Mouse (Mus musculus) CH12.LX (cell line): ENCODE results near the gene Hs3st3a1. TPM values are rescaled to one million over a fixed set of nuclear protein-coding genes. Genes with fewer than 3 reads are reported as not detected.

Experiments
- DNase-seq: peaks from one replicate; pipeline ENCODE4 v3.0.0-alpha.2; 2013; ENCODE audit errors: extremely low read depth
- H3K27ac ChIP-seq: 2 replicates; pipeline ENCODE4 v1.5.1; 2012; ENCODE audit warnings: low read depth, mild to moderate bottlenecking, control low read depth, moderate library complexity; ENCODE audit not compliant: insufficient read depth
- H3K27me3 ChIP-seq: replicated peaks from 2 replicates; pipeline ENCODE3; 2012; ENCODE audit warnings: inconsistent platforms
- H3K36me3 ChIP-seq, 2 experiments: replicated peaks in 1 of 2; 2 replicates each; pipeline versions ENCODE3 to v1.6.1; 2012; ENCODE audit warnings: inconsistent platforms in 1 of 2, low read length in 1 of 2, mild to moderate bottlenecking in 1 of 2, mixed read lengths in 1 of 2, moderate library complexity in 1 of 2; ENCODE audit not compliant: control insufficient read depth in 1 of 2, insufficient read depth in 1 of 2
- H3K4me1 ChIP-seq, 2 experiments: 2 replicates each; pipeline ENCODE4 v1.6.1; 2012; ENCODE audit warnings: inconsistent platforms in 1 of 2, moderate library complexity in 1 of 2; ENCODE audit not compliant: insufficient read depth in 2 of 2, control insufficient read depth in 1 of 2
- H3K4me2 ChIP-seq: 2 replicates; pipeline ENCODE4 v1.6.1; 2012; ENCODE audit warnings: low read depth, mild to moderate bottlenecking, control low read depth; ENCODE audit not compliant: poor library complexity, insufficient read depth, severe bottlenecking
- H3K4me3 ChIP-seq, 3 experiments: fragments of 150-350 bp in 1 of 3; sonication (generic) in 1 of 3; replicated peaks in 1 of 3; 2 replicates each; pipeline versions ENCODE3 to v1.5.1; 2011 to 2012; ENCODE audit warnings: low read depth in 2 of 3, low read length in 2 of 3, mild to moderate bottlenecking in 2 of 3, moderate library complexity in 2 of 3, control low read depth in 1 of 3, improper control_type of control experiment in 1 of 3, inconsistent platforms in 1 of 3, mixed read lengths in 1 of 3; ENCODE audit not compliant: poor library complexity in 1 of 3
- H3K79me2 ChIP-seq: replicated peaks from 2 replicates; pipeline ENCODE4 v1.6.1; 2012; ENCODE audit warnings: mild to moderate bottlenecking, moderate library complexity; ENCODE audit not compliant: control insufficient read depth, poor library complexity, insufficient read depth, severe bottlenecking; ENCODE audit errors: extremely low read depth
- H3K9ac ChIP-seq: 2 replicates; pipeline ENCODE4 v1.6.1; 2012; ENCODE audit warnings: low read depth, mild to moderate bottlenecking, control low read depth, moderate library complexity; ENCODE audit not compliant: insufficient read depth
- H3K9me3 ChIP-seq: replicated peaks from 2 replicates; pipeline ENCODE3; 2012; ENCODE audit warnings: low read length, inconsistent platforms, mixed read lengths
- BHLHE40 ChIP-seq: IDR thresholded peaks from 2 replicates; pipeline ENCODE4 v1.6.1; 2011; ENCODE audit warnings: mild to moderate bottlenecking, low read depth, low read length, improper control_type of control experiment
- CHD1 ChIP-seq: IDR thresholded peaks from 2 replicates; pipeline ENCODE4 v1.6.1; 2012; ENCODE audit warnings: low read depth, low read length, improper control_type of control experiment, inconsistent platforms
- E2F4 ChIP-seq: IDR thresholded peaks from 2 replicates; pipeline ENCODE4 v1.6.1; 2011; ENCODE audit warnings: low read depth, low read length, improper control_type of control experiment; ENCODE audit not compliant: insufficient replicate concordance
- ETS1 ChIP-seq: conservative IDR thresholded peaks from 2 replicates; pipeline ENCODE4 v1.6.1; 2012; ENCODE audit warnings: low read depth, mild to moderate bottlenecking, inconsistent platforms, low read length, improper control_type of control experiment, moderate library complexity
- GABPA ChIP-seq: IDR thresholded peaks from 2 replicates; pipeline ENCODE4 v1.6.1; 2012; ENCODE audit warnings: low read depth, low read length, improper control_type of control experiment, inconsistent platforms; ENCODE audit not compliant: insufficient replicate concordance
- JUN ChIP-seq: IDR thresholded peaks from 2 replicates; pipeline ENCODE4 v1.6.1; 2011; ENCODE audit warnings: low read depth, mild to moderate bottlenecking, low read length, improper control_type of control experiment, moderate library complexity; ENCODE audit not compliant: insufficient read depth
- JUND ChIP-seq: conservative IDR thresholded peaks from 2 replicates; pipeline ENCODE4 v1.6.1; 2011; ENCODE audit warnings: low read depth, low read length, improper control_type of control experiment
- KAT2A ChIP-seq: IDR thresholded peaks from 2 replicates; pipeline ENCODE4 v1.6.1; 2012; ENCODE audit warnings: low read length, improper control_type of control experiment, inconsistent platforms; ENCODE audit not compliant: insufficient replicate concordance
- MAX ChIP-seq: IDR thresholded peaks from 2 replicates; pipeline ENCODE4 v1.6.1; 2011; ENCODE audit warnings: low read length, improper control_type of control experiment
- MEF2A ChIP-seq: IDR thresholded peaks from 2 replicates; pipeline ENCODE4 v1.6.1; 2014; ENCODE audit warnings: low read depth, mild to moderate bottlenecking, inconsistent platforms, low read length, improper control_type of control experiment, borderline replicate concordance
- MYC ChIP-seq: IDR thresholded peaks from 2 replicates; pipeline ENCODE4 v1.6.1; 2011; ENCODE audit warnings: low read depth, mild to moderate bottlenecking, improper control_type of control experiment, low read length
- NELFE ChIP-seq: IDR thresholded peaks from 2 replicates; pipeline ENCODE4 v1.6.1; 2011; ENCODE audit warnings: low read depth, low read length, improper control_type of control experiment
- NRF1 ChIP-seq: IDR thresholded peaks from 2 replicates; pipeline ENCODE4 v1.6.1; 2014; ENCODE audit warnings: low read depth, mild to moderate bottlenecking, inconsistent platforms, low read length, improper control_type of control experiment, moderate library complexity
- PAX5 ChIP-seq: IDR thresholded peaks from 2 replicates; pipeline ENCODE4 v1.6.1; 2012; ENCODE audit warnings: low read length, inconsistent platforms, mixed read lengths
- SIN3A ChIP-seq: IDR thresholded peaks from 2 replicates; pipeline ENCODE4 v1.6.1; 2012; ENCODE audit warnings: low read length, improper control_type of control experiment, inconsistent platforms
- SMC3 ChIP-seq: IDR thresholded peaks from 2 replicates; pipeline ENCODE4 v1.6.1; 2011; ENCODE audit warnings: low read depth, low read length, improper control_type of control experiment
- TCF12 ChIP-seq: IDR thresholded peaks from 2 replicates; pipeline ENCODE4 v1.6.1; 2014; ENCODE audit warnings: low read depth, mild to moderate bottlenecking, inconsistent platforms, low read length, improper control_type of control experiment
- UBTF ChIP-seq: IDR thresholded peaks from 2 replicates; pipeline ENCODE4 v1.6.1; 2012; ENCODE audit warnings: low read depth, mild to moderate bottlenecking, inconsistent platforms, low read length, improper control_type of control experiment, moderate library complexity
- ZKSCAN1 ChIP-seq: IDR thresholded peaks from 2 replicates; pipeline ENCODE4 v1.6.1; 2012; ENCODE audit warnings: low read depth, inconsistent platforms, low read length, improper control_type of control experiment, borderline replicate concordance
- ZMIZ1 ChIP-seq: IDR thresholded peaks from 2 replicates; pipeline ENCODE4 v1.6.1; 2012; ENCODE audit warnings: low read depth, mild to moderate bottlenecking, inconsistent platforms, low read length, improper control_type of control experiment
- dilution Hi-C: fragments of 300-500 bp; cut with MboI; formaldehyde crosslinking; loops from 2 replicates; pipeline ENCODE4 v1.14.3; 2020; ENCODE audit warnings: low sequenced_read_pairs; ENCODE audit not compliant: extremely low pct_unique_long_range_greater_than_20kb, extremely low pct_ligation_motif_present
- in situ Hi-C: fragments of 300-500 bp; cut with MboI; formaldehyde crosslinking; loops from 3 replicates; pipeline ENCODE4 v1.14.3; 2019; ENCODE audit warnings: low sequenced_read_pairs, low pct_ligation_motif_present, low pct_unique_long_range_greater_than_20kb, mixed read lengths
- polyA plus RNA-seq: library from polyadenylated mRNA; unstranded; fragments of >175 nt; gene quantifications from 2 replicates; pipeline ENCODE4 v1.2.1, GENCODE M21; 2012; ENCODE audit warnings: low read depth; ENCODE audit not compliant: insufficient read length
- total RNA-seq, 2 experiments: library from RNA; depleted of rRNA; stranded (reverse); fragments of 300-350 nt in 1 of 2; fragments of >200 nt in 1 of 2; gene quantifications; 2 replicates each; pipeline ENCODE4 v1.2.3; 2012 to 2014

Gene Hs3st3a1
- total and polyA plus RNA-seq, 3 experiments, result not detected

DNA sequence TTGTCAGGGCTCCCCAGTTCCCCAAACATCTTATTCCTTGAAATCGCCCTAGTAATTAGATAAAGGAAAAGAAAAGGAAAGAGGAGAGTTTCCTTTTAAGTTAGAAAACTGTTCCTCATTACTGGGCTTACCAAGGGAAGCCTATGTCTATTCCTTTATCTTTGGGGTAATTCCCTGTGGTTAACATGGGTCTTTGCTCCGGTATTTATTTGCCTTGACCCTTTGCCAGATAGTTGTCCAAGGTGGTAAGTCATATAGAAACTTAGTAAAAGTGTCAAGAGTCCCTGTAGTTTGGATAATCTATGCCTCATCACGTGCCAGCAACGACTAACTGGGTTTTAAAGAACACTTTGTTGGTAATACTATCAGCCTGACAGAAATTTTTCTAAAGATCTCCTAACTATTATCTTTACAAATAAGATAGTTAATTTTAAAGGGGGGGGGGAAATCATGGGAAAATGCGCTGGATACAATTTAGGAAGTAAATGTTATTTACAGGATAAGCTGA lies 1.7 kb downstream of the Hs3st3a1 start:
- Histone ChIP-seq H3K36me3 (no peaks in the 10 kb centered on the region), H3K4me1 (no peaks in the 10 kb centered on the region), H3K9me3 (peaks cover 14% of the 10 kb centered on the region), H3K27me3 (no peaks in the 10 kb centered on the region), H3K9ac (no peak overlapping the region), H3K79me2 (no peaks in the 10 kb centered on the region), H3K4me3 (no peak overlapping the region), H3K4me2 (no peak overlapping the region), H3K27ac (no peak overlapping the region)
- DNase-seq, result no peak
- dilution Hi-C loops, result no loop called here
- in situ Hi-C loops, result loop anchor here (10.0 to 25.0 kb wide), 2 partner anchors 512 to 1025 kb away; partner anchors contain the start of gene Hs3st3b1
- no peak for TF ChIP-seq E2F4
- no peak for TF ChIP-seq SMC3
- no peak for TF ChIP-seq SIN3A
- TF ChIP-seq GABPA, result no peak
- TF ChIP-seq JUND, result no peak
- no peak for TF ChIP-seq BHLHE40
- TF ChIP-seq NRF1, result no peak
- TF ChIP-seq ZKSCAN1, result no peak
- TF ChIP-seq MEF2A, result no peak
- no peak for TF ChIP-seq NELFE

DNA sequence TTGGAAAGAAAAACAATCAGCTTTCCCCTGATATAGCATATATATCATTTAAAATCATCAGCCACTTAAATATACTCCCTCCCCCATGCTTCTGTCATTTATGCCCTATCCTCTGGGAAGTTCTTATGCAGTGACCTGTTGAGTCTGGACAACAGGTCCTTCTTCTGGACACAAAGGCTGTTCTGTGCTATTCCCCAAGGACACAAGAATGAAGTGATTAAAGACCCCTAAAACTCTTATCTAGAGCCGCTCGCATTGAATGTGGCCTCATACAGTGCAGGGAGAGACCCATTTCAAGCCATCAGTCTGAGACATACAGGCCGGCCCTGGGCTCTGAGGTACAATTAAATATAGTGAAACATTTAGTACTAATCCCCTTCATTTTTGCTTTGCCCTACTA lies 2.6 kb downstream of the Hs3st3a1 start:
- Histone ChIP-seq H3K4me1 (no peaks in the 10 kb centered on the region), H3K9ac (no peak overlapping the region), H3K79me2 (no peaks in the 10 kb centered on the region), H3K36me3 (no peaks in the 10 kb centered on the region), H3K4me2 (no peak overlapping the region), H3K4me3 (no peak overlapping the region), H3K27ac (no peak overlapping the region), H3K9me3 (peaks cover 14% of the 10 kb centered on the region), H3K27me3 (no peaks in the 10 kb centered on the region)
- in situ Hi-C loops, result loop anchor here (10.0 to 25.0 kb wide), 2 partner anchors 513 to 1025 kb away; partner anchors contain the start of gene Hs3st3b1
- dilution Hi-C loops, result no loop called here
- TF ChIP-seq MAX (no peak), KAT2A (no peak), MYC (no peak), JUN (no peak), PAX5 (no peak), ZMIZ1 (no peak), BHLHE40 (no peak), TCF12 (no peak), CHD1 (no peak), ETS1 (no peak), E2F4 (no peak), UBTF (no peak)
- no peak for DNase-seq
